Mouse (Mus musculus): ENCODE data around the gene Foxl1. TPM values are rescaled to one million over a fixed set of nuclear protein-coding genes. Genes with fewer than 3 reads are reported as not detected.
"Not testable (repeated sequence)": the region's sequence is repeated elsewhere in the genome, so short reads cannot be mapped to it uniquely, and the experiment has no call there.

The Foxl1 gene
- polyA plus RNA-seq, 1 experiment from 2014 or later: not detected

DNA sequence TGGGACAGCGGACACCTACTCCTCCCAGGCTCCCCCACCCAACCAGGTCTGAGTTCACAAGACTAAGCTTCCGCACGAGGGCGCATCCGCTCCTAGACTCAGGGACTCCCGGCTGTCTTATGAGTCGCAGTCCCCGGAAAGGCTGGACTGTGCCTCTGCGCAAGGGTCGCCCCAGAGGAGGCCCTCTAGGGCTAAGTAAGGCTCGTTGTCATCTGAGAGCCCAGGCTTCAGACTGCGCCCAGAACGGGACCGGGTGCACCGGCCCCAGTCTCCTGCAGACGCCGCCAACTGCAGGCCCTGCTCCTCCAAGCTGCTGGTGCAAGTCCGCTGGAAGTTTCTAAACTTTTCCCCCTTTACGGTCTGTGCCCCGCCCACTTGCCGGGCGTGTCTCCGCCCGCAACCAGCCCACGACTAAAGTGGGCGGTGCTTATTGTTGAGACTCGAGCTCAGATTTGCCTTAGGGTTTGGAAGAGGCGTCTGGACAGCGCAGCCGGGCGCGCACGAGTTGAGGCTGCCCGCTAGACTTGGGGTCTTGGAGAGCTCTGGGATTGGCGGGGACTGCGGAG is 2.3 kb upstream of the Foxl1 start:
- WGBS (ENCODE audit: missing documents): 6% methylated on average over 35 of the region's 36 CpGs
- Histone ChIP-seq H3K4me3 (ENCODE audit: inconsistent target) (no peak overlapping the region), H3K27ac (no peak overlapping the region), H3K36me3 (ENCODE audit: inconsistent target) (no peaks in the 10 kb centered on the region), H3K79me2 (ENCODE audit: inconsistent target) (no peaks in the 10 kb centered on the region)

- WGBS (ENCODE audit: missing documents): 20% methylated on average over 6 of the region's 6 CpGs
- H3K36me3 ChIP-seq (ENCODE audit: inconsistent target): no peaks in the 10 kb centered on the region
- no peaks in the 10 kb centered on the region for H3K79me2 ChIP-seq (ENCODE audit: inconsistent target)
- H3K27ac ChIP-seq: no peak overlapping the region
- no peak overlapping the region for H3K4me3 ChIP-seq (ENCODE audit: inconsistent target)
These were observed 1.5 kb upstream of the Foxl1 start for GRCm38 (mm10) chr8:121126191-121126590.

DNA sequence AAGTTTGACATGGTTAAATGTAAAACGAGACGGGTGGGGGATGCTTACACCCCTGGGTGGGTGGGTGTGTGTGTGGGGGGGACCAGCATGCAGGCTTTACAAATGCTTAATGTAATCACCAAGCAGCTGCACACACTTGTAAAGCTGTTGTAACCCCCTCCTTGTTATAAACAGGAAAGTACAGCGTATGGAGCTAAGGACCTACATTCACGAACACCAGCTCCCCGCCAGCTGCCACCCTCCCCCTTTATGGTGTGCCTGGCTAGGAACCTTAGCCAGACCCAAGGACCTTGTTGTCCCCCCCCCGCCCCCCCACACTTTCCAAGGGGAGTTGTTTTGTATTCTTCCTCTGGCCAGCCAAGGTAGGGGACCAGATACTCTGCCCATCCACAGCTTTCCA is 1.0 kb upstream of the Foxl1 start:
- Histone ChIP-seq H3K27ac (no peak overlapping the region), H3K36me3 (ENCODE audit: inconsistent target) (no peaks in the 10 kb centered on the region), H3K4me3 (ENCODE audit: inconsistent target) (no peak overlapping the region), H3K79me2 (ENCODE audit: inconsistent target) (no peaks in the 10 kb centered on the region)
- 28% methylated on average over 5 of the region's 6 CpGs for WGBS (ENCODE audit: missing documents)

DNA sequence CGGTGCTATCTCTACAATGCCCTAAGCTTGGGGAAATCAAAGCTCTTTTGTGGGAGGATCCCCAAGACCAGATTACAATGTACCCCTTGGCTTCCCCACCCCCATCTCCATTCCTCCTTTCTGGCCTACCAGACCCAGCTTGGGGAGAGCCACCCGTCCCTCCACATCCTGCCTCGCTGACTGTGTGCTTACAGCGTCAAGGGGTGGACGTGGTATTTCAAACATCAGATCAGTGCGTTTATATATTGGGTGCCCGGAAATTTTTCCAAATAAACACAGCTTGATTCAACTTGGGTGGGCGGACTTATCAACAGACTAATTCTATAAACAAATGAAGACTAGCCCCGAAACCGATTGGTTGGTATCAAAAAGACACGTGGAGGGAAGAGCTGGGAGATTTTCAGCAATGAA is 444 bp upstream of the Foxl1 start:
- 13% methylated on average over 11 of the region's 11 CpGs for WGBS (ENCODE audit: missing documents)
- H3K27ac ChIP-seq: no peak overlapping the region
- H3K4me3 ChIP-seq (ENCODE audit: inconsistent target): no peak overlapping the region
- no peaks in the 10 kb centered on the region for H3K79me2 ChIP-seq (ENCODE audit: inconsistent target)
- H3K36me3 ChIP-seq (ENCODE audit: inconsistent target): no peaks in the 10 kb centered on the region

- no peaks in the 10 kb centered on the region for H3K36me3 ChIP-seq (ENCODE audit: inconsistent target)
- 7% methylated on average over 54 of the region's 55 CpGs for WGBS (ENCODE audit: missing documents)
- H3K4me3 ChIP-seq (ENCODE audit: inconsistent target): no peak overlapping the region
- no peak overlapping the region for H3K27ac ChIP-seq
- H3K79me2 ChIP-seq (ENCODE audit: inconsistent target): no peaks in the 10 kb centered on the region
These were observed 958 bp downstream of the Foxl1 start for GRCm38 (mm10) chr8:121128531-121129264.

GRCm38 (mm10) chr8:121129265-121129940 is 1.7 kb downstream of the Foxl1 start:
- no peak overlapping the region for H3K4me3 ChIP-seq (ENCODE audit: inconsistent target)
- 28% methylated on average over 15 of the region's 16 CpGs for WGBS (ENCODE audit: missing documents)
- no peaks in the 10 kb centered on the region for H3K36me3 ChIP-seq (ENCODE audit: inconsistent target)
- H3K27ac ChIP-seq: no peak overlapping the region
- H3K79me2 ChIP-seq (ENCODE audit: inconsistent target): no peaks in the 10 kb centered on the region

DNA sequence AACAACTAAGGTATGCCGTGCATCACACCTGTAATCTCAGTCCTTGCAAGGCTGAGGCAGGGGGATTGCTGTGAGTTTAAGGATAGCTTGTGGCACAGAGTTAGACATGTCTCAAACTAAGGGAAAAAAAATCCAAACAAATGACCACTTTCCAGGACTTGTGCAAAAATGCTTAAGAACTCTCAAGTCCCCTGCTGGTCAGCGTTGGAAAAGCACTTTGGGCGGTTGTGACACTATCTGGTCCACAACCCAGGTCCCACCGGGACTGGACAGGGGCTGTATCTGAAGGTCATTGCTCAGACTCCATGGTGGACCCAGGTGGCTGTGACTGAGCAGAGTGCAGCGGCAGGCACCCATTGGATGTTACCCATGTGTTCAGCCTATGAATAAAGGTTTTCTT is 2.8 kb downstream of the Foxl1 start:
- Histone ChIP-seq H3K27ac (no peak overlapping the region), H3K36me3 (ENCODE audit: inconsistent target) (no peaks in the 10 kb centered on the region), H3K4me3 (ENCODE audit: inconsistent target) (no peak overlapping the region), H3K79me2 (ENCODE audit: inconsistent target) (no peaks in the 10 kb centered on the region)
- WGBS (ENCODE audit: missing documents): 55% methylated on average over 5 of the region's 5 CpGs

GRCm38 (mm10) chr8:121132961-121133513 is 5.3 kb downstream of the Foxl1 start:
- Histone ChIP-seq H3K27ac (no peak overlapping the region), H3K79me2 (ENCODE audit: inconsistent target) (no peaks in the 10 kb centered on the region), H3K36me3 (ENCODE audit: inconsistent target) (no peaks in the 10 kb centered on the region), H3K4me3 (ENCODE audit: inconsistent target) (no peak overlapping the region)
- WGBS (ENCODE audit: missing documents): 92% methylated on average over 5 of the region's 5 CpGs

- WGBS (ENCODE audit: missing documents): 95% methylated on average over 10 of the region's 10 CpGs
- H3K36me3 ChIP-seq (ENCODE audit: inconsistent target): no peaks in the 10 kb centered on the region
- H3K27ac ChIP-seq: no peak overlapping the region
- H3K4me3 ChIP-seq (ENCODE audit: inconsistent target): no peak overlapping the region
- no peaks in the 10 kb centered on the region for H3K79me2 ChIP-seq (ENCODE audit: inconsistent target)
These were observed 6.4 kb downstream of the Foxl1 start for GRCm38 (mm10) chr8:121134102-121134501.

DNA sequence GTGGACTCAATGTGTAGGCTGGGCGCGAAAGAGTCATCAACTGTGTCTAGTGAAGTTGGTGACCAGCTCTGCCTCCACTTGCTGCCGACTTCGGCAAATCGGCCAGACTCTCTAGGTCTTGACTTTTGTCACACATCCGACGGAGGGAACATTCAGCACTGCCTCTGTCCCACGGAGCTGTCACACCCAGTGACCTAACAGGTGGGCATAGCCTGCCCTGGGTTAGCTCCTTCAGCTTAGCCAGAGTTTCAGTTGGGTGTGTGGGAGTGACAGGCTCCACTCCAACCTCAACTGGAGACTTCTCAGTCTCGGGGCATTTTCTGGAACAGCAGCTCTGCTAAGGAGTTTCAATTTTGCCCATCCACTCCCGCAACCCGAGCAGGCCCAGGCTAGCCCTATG is 6.8 kb downstream of the Foxl1 start:
- WGBS (ENCODE audit: missing documents): 88% methylated on average over 11 of the region's 11 CpGs
- Histone ChIP-seq H3K36me3 (ENCODE audit: inconsistent target) (no peaks in the 10 kb centered on the region), H3K79me2 (ENCODE audit: inconsistent target) (no peaks in the 10 kb centered on the region)

DNA sequence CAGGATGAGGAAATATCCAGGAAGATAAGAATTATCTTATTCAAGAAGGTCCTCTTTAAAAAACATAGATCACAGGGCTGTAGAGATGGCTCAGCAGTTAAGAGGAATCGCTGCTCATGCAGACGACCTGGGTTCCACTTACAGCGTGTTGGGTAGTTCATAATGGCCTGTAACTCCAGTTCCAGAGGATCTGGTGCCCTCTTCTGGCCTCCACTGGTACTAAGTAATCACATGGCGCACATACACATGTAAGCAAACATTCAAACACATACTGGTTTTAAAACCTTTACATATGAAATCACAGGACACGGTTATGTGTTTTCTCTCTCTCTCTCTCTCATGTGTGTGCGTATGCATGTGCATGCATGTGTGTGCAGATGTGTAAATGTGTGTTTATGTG is 9.1 kb downstream of the Foxl1 start:
- Histone ChIP-seq H3K4me3 (ENCODE audit: inconsistent target) (no peak overlapping the region), H3K27ac (no peak overlapping the region), H3K36me3 (ENCODE audit: inconsistent target) (no peaks in the 10 kb centered on the region), H3K79me2 (ENCODE audit: inconsistent target) (no peaks in the 10 kb centered on the region)
- 86% methylated on average over 6 of the region's 6 CpGs for WGBS (ENCODE audit: missing documents)

More for the DNA sequence above, 6.8 kb downstream of the Foxl1 start:
- no peak overlapping the region for H3K27ac ChIP-seq
- no peak overlapping the region for H3K4me3 ChIP-seq (ENCODE audit: inconsistent target)

DNA sequence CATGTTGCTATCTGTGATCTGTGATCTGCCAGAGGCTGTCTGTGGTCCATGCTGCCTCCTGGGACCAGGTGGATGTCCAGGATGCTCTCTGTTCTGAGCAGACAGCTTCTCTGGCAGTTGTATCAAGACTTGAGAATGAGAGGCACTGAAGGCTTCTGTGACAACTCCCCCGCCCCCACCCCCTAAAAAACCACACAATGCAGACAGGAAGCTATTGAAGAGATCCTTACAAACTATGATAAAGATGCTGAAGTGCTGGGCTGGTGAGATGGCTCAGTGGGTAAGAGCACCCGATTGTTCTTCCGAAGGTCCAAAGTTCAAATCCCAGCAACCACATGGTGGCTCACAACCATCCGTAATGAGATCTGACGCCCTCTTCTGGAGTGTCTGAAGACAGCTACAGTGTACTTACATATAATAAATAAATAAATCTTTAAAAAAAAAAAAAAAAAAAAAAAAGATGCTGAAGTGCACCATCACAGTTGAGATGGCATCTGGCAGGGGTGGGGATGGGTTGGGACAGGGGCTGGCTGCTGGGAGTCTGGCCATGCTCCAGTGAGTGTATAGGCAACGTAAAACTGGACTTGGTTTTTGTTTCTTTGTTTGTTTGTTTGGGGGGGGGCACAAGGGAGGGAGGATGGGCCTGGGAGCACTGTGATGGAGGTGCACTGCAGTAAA is 17.9 kb downstream of the Foxl1 start:
- 47% methylated on average over 2 of the region's 6 CpGs for WGBS (ENCODE audit: missing documents)

GRCm38 (mm10) chr8:121148573-121149083 is 20.9 kb downstream of the Foxl1 start:
- H3K79me2 ChIP-seq (ENCODE audit: inconsistent target): no peaks in the 10 kb centered on the region
- 38% methylated on average over 8 of the region's 8 CpGs for WGBS (ENCODE audit: missing documents)
- no peak overlapping the region for H3K4me3 ChIP-seq (ENCODE audit: inconsistent target)
- H3K36me3 ChIP-seq (ENCODE audit: inconsistent target): no peaks in the 10 kb centered on the region
- H3K27ac ChIP-seq: no peak overlapping the region

More for the DNA sequence above, 17.9 kb downstream of the Foxl1 start:
- H3K4me3 ChIP-seq (ENCODE audit: inconsistent target); H3K79me2 ChIP-seq (ENCODE audit: inconsistent target); H3K27ac ChIP-seq; H3K36me3 ChIP-seq (ENCODE audit: inconsistent target): not testable (repeated sequence)

DNA sequence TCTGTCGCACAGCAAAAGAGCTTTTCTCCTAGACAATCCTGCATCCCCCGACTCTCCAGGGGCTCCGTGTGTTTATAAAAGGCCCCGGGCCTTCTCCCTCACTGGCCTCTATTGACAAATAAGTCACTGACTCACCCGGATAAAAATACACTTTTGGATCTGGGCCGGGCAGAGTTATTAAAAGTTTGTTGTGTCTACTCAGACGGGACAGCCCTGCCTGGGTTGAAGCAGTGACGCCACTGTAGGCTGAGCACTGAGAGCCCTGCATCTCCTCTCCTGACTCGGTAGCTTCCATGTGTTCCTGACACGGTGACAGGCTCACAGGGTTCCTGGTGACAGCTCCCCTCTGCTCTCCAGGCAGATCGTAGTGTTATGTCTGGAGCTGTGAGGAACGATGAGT is 24.7 kb downstream of the Foxl1 start:
- 80% methylated on average over 12 of the region's 12 CpGs for WGBS (ENCODE audit: missing documents)
- Histone ChIP-seq H3K27ac (no peak overlapping the region), H3K4me3 (ENCODE audit: inconsistent target) (no peak overlapping the region), H3K79me2 (ENCODE audit: inconsistent target) (no peaks in the 10 kb centered on the region), H3K36me3 (ENCODE audit: inconsistent target) (no peaks in the 10 kb centered on the region)
